Mouse (Mus musculus) kidney, postnatal 4 days (tissue): ENCODE data around the gene Dnase1l2.
"Not testable (repeated sequence)": the region's sequence is repeated elsewhere in the genome, so short reads cannot be mapped to it uniquely, and the experiment has no call there.

Source experiments
- DNase-seq, 2 experiments: peaks; one replicate each; pipeline ENCODE4 v3.0.0; 2021; ENCODE audit warnings: mixed read lengths in 2 of 2

Gene Dnase1l2

GRCm38 (mm10) chr17:24427170-24427557 is 15.7 kb downstream of the Dnase1l2 start:
- DNase-seq = peak; percentile 30 to 44

DNA sequence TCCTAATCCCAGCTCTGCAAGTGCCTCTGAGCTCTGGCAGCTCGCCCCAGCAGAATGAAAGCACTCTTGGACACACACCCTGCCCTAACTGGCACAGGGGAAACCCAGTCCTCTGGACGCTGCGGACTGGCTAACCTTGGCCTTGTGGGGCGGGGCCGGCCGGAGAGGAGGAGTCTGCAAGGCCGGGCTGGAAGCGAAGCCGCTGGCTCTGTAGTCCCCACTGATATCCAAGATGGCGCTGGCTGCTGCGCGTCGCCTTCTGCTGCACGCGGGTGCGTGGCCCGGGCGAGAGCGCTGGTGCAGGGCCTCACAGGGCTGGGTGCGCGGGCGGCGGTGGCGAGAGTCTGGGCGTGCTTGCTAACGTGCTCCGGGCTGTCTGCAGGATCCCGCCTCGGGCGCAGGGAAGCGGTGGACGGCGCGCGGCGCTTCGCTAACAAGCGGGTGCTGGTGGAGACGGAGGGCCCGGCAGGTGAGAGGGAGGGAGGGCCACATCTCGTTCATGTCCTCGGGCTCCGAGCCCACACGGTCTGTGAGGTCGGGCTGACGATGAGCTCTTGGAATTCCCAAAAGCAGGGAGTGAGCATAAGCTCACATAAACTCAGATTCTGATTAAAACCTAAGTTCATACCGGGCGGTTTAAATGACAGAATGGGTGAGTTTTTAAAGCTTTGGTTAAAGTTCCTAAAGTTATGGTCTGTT is 16.3 kb downstream of the Dnase1l2 start, which contains the start of gene Eci1:
Gene Eci1, plus strand, starts transcription at position 171 of the 699 bp plus-strand sequence.
- peak; percentile 96 to 98 for DNase-seq

- no peak for DNase-seq
Observed at GRCm38 (mm10) chr17:24425905-24426304, 17.0 kb downstream of the Dnase1l2 start.

- DNase-seq = not testable (repeated sequence)
Observed at GRCm38 (mm10) chr17:24425326-24425725, 17.6 kb downstream of the Dnase1l2 start.

DNA sequence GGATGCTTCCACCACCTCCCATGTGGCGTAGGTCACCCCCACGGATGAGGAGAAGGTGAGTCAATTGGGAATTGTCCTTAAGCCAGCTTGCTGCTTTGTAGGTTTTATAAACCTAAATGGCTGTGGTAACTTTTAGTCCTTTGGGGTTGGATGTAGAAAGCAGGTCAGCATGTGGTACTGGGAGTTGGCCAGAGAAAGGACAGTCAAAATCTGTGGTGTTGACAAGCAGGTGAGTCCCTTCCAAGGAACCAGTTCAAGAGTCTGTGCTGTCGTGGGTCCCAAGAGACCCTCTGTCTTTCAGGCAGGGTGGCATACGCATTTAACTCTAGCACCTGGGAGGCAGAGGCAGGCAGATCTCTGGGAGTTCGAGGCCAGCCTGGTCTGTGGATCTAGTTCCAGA is 18.4 kb downstream of the Dnase1l2 start:
- DNase-seq = no peak

- no peak for DNase-seq
Observed at GRCm38 (mm10) chr17:24423114-24423513, 19.8 kb downstream of the Dnase1l2 start.

- no peak for DNase-seq
Observed at GRCm38 (mm10) chr17:24416051-24416652, 26.8 kb downstream of the Dnase1l2 start.

GRCm38 (mm10) chr17:24415011-24415410 is 27.9 kb downstream of the Dnase1l2 start:
- no peak for DNase-seq

DNA sequence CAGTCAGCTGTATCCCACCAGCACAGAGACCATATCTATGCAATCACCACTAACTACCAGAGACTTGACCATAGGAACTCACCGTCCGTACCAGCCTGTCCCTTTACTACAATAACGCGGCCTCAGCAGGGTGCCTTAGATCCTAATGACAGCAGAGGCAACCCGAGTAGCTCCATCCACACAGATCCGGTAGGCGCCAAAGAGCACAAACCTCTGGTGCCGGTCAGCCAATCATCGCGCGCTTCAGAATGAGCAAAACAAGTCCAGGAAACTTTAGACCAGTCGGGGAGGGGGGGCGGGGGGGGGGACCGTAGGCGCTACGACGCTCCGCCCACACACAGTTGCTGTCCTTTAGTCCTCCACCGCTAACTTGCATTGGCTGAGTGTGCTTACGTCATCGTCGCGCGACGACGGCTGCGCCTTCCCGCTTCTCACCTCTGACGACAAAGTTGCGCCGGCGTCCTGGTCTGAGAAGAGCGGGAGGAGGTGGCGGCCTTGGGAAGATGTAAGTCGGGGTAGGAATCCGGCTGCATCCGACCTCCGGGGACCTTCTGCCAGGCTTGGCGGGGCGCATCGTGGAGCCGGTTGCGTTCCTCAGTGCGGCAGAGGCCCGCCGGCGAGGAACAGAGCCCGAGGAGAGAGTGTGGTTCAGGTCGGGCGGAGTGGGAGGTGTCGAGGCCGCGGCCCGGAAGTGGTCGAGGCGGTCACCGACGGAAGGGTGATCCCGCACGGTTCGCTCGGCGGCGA is 28.5 kb downstream of the Dnase1l2 start, which contains the start of gene Rnps1:
Gene Rnps1, plus strand, starts transcription at position 336 of the 747 bp plus-strand sequence.
- peak; percentile 99 for DNase-seq

- DNase-seq = no peak
Observed at GRCm38 (mm10) chr17:24413557-24414211, 29.2 kb downstream of the Dnase1l2 start.

- no peak for DNase-seq
Observed at GRCm38 (mm10) chr17:24407116-24407803, 35.6 kb downstream of the Dnase1l2 start.

DNA sequence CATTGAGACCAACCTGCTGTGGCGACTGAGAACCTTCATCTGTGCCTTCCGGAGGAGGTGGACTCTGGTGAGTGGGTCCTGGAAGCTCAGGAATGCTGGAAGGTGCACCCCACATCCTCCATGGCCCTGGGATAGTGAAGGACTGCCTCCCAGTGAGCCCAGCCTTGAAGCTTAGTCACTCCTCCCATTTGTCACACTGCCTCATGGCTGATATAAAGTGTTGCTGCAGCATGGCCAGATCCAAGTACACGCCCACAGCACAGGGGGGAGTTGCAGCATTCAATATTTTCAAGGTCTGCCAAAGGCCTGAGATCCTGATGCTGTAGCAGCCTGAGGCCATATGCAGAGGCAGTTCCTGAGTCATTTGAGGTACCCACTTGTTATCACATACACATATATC is 40.5 kb downstream of the Dnase1l2 start:
- DNase-seq = no peak

DNA sequence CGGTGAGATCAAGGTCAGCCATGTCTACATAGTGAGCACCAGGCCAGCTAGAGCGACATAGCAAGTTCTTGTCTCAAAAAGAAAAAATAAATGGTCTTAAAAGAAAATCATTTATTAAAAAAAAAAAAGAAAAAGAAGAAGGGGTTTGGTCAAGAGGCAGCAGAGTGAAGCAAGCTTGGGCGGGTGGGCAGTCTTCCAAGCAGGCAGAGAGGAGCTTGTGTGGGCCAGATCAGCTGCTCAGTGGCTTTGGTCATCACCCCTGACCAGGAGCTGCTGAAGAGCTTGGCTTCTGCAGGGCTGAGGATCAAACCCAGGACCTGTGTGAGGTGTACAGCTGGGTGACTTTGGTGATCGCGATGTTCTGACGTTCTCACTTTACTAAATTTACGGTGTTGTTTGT is 48.4 kb downstream of the Dnase1l2 start:
- DNase-seq = peak in 1 of 2 experiments; percentile 27

DNA sequence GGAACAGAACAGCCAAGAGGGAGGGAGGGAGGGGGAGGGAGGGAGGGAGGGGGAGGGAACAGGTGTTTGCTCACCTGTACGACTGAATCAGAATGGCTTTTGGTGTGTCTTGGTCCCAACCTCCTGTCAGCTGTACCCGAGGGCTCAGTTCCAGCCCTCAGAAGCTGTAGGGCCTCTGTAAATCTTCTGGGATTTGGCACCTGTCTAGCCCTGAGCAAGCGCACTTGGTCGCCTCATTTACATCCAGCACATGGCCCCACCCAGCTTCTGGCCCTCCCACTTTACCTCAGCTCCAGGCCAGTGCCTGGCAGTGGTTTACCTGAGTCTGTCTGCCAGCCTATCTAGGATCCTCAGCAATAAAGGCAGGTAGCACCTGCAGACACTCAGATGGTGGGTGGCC is 49.4 kb downstream of the Dnase1l2 start:
- no peak for DNase-seq

DNA sequence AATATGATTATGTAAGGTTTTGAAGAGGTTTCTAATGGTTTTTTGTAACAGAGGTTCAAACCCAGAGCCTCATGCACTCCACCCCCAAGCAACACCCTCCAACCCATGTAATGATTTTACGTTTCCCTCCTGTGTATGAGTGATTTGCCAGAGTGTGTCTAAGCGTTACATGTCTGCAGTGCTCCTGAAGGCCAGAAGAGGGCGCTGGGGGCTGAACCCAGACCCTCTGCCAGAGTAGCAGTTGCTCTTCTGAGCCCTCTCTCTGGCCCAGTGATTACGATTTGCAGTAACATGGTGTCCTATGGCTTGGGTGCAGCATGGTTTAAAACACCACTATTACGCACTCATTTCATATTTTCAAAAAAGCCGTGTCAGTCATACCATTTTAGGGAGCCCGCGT is 51.8 kb downstream of the Dnase1l2 start:
- peak; percentile 46 for DNase-seq
